Mouse (Mus musculus): ENCODE measurements around the gene Fads2.

DNA sequence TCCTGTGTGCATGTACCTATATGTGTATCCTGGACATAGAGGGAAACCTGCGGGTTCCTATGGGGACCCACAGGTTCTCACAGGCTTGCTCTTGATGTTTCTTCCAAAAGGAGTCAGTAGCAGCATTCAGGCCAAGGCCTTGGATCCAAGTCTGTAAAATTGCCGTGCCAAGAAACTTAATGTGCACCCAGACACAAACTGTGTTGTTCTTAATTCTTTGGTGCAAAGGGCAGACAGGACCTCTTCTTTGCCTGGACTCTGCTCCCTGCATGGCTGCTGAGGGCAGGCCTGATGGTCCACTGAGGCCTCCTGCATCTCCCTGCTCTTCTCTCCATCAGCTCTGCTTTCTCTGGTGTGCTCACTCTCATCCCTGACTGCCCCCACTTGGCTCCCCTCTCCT is 71.8 kb downstream of the Fads2 start:
- TF ChIP-seq USF1 (IDR thresholded peaks at IDR 0.05; ENCODE audit: low read depth), result no peak
- TF ChIP-seq POLR2A (IDR thresholded peaks at IDR 0.05; ENCODE audit: insufficient read length, low read depth), result no peak
- no peak for TF ChIP-seq MYOD1 (IDR thresholded peaks at IDR 0.05; ENCODE audit: control insufficient read depth in 1 of 3, insufficient read length in 2 of 3, low read depth in 2 of 3)
- no peak for TF ChIP-seq CEBPB (IDR thresholded peaks at IDR 0.05; ENCODE audit: insufficient read depth, poor library complexity, severe bottlenecking)
- TF ChIP-seq TCF12 (IDR thresholded peaks at IDR 0.05; ENCODE audit: insufficient read depth, poor library complexity, severe bottlenecking), result no peak
- no peak for TF ChIP-seq POLR2AphosphoS2 (IDR thresholded peaks at IDR 0.05; ENCODE audit: insufficient read length, low read depth)
- TF ChIP-seq MYOG (IDR thresholded peaks at IDR 0.05; ENCODE audit: control insufficient read depth in 1 of 3, insufficient read depth in 1 of 3, insufficient read length in 2 of 3, low read depth in 2 of 3), result no peak
- no peak for TF ChIP-seq E2F4 (IDR thresholded peaks at IDR 0.05; ENCODE audit: insufficient read depth)
- TF ChIP-seq MAX (IDR thresholded peaks at IDR 0.05; ENCODE audit: low read depth), result no peak
- TF ChIP-seq SRF (IDR thresholded peaks at IDR 0.05; ENCODE audit: control insufficient read depth, insufficient read length, low read depth), result no peak
- no peak for TF ChIP-seq TCF3 (IDR thresholded peaks at IDR 0.05; ENCODE audit: insufficient read length, low read depth)
